Mouse (Mus musculus) limb, embryonic 14.5 days (tissue): Measurements from ENCODE around the gene Ptpn14. TPM values are rescaled to one million over a fixed set of nuclear protein-coding genes. Genes with fewer than 3 reads are reported as not detected.

Experiments used
- ATAC-seq: fragments of 200-750 bp; cut with Nextera tagmentation; 2 replicates; pipeline ENCODE4 v1.8.0; 2017; ENCODE audit warnings: low read depth, moderate number of reproducible peaks, moderate TSS enrichment; ENCODE audit not compliant: low FRiP score
- DNase-seq: peaks from one replicate; pipeline ENCODE4 v3.0.0-alpha.2; 2015; ENCODE audit warnings: low spot score
- H3K27ac ChIP-seq: fragments of 300-500 bp; sonication (generic); replicated peaks from 2 replicates; pipeline ENCODE4 v1.5.1; 2014; ENCODE audit warnings: low read depth, mild to moderate bottlenecking, low read length, moderate library complexity, mixed read lengths
- H3K27me3 ChIP-seq: fragments of 300-500 bp; sonication (generic); 2 replicates; pipeline ENCODE4 v1.6.1; 2014; ENCODE audit warnings: low read length, mixed read lengths; ENCODE audit not compliant: control insufficient read depth, insufficient read depth
- H3K36me3 ChIP-seq: fragments of 300-500 bp; sonication (generic); 2 replicates; pipeline ENCODE4 v1.6.1; 2014; ENCODE audit warnings: mild to moderate bottlenecking, low read length, moderate library complexity, mixed read lengths; ENCODE audit not compliant: control insufficient read depth, insufficient read depth
- H3K4me1 ChIP-seq: fragments of 300-500 bp; sonication (generic); 2 replicates; pipeline ENCODE4 v1.6.1; 2014; ENCODE audit warnings: antibody characterized with exemption, low read length, mixed read lengths; ENCODE audit not compliant: control insufficient read depth, insufficient read depth
- H3K4me2 ChIP-seq: fragments of 300-500 bp; sonication (generic); replicated peaks from 2 replicates; pipeline ENCODE4 v1.6.1; 2014; ENCODE audit warnings: low read depth, mild to moderate bottlenecking, low read length, moderate library complexity; ENCODE audit not compliant: severe bottlenecking
- H3K4me3 ChIP-seq: fragments of 300-500 bp; sonication (generic); replicated peaks from 2 replicates; pipeline ENCODE4 v1.5.1; 2014; ENCODE audit warnings: low read length
- H3K9ac ChIP-seq: fragments of 300-500 bp; sonication (generic); 2 replicates; pipeline ENCODE4 v1.6.1; 2014; ENCODE audit warnings: mild to moderate bottlenecking, low read depth, low read length, moderate library complexity; ENCODE audit not compliant: severe bottlenecking
- H3K9me3 ChIP-seq: fragments of 300-500 bp; sonication (generic); 2 replicates; pipeline ENCODE4 v1.6.1; 2016; ENCODE audit warnings: low read length; ENCODE audit not compliant: control insufficient read depth
- POLR2A ChIP-seq: fragments of 200-500 bp; IDR thresholded peaks from 2 replicates; pipeline ENCODE4 v1.8.0; 2012; ENCODE audit warnings: inconsistent platforms, mild to moderate bottlenecking, moderate library complexity, borderline replicate concordance; ENCODE audit not compliant: insufficient read depth, insufficient read length; ENCODE audit errors: extremely low read depth
- WGBS: fragments of 180-500 bp; shearing (Covaris S2); extraction: QIAGEN DNeasy Blood & Tissue Kit; methylation state at CpG from one replicate; pipeline ENCODE4 v1.1.7; 2014; 5-methylcytosine and 5-hydroxymethylcytosine counted together
- polyA plus RNA-seq, 2 experiments: library from polyadenylated mRNA; depleted of rRNA in 1 of 2; stranded (reverse) in 1 of 2; unstranded in 1 of 2; fragments of >200 nt; fragmentation: Nextera tagmentation in 1 of 2; extraction: Ambion mirVana in 1 of 2; gene quantifications; 2 replicates each; pipeline versions ENCODE4 v1.2.1 to v1.2.3; 2012 to 2014

Gene Ptpn14
- polyA plus RNA-seq, 2 experiments: 16.1 to 21.8 TPM

GRCm38 (mm10) chr1:189860112-189860941 is 132.3 kb downstream of the Ptpn14 start:
- no peaks in the 10 kb centered on the region for H3K9me3 ChIP-seq
- H3K4me2 ChIP-seq: no peak overlapping the region
- H3K27ac ChIP-seq: no peak overlapping the region
- peaks cover 61% of the 10 kb centered on the region for H3K36me3 ChIP-seq
- H3K9ac ChIP-seq: no peak overlapping the region
- H3K4me3 ChIP-seq: no peak overlapping the region
- no peak for TF ChIP-seq POLR2A
- no peaks in the 10 kb centered on the region for H3K27me3 ChIP-seq
- ATAC-seq (no peak), DNase-seq (no peak)
- H3K4me1 ChIP-seq: no peaks in the 10 kb centered on the region
- 77% methylated on average over 17 of the region's 17 CpGs for WGBS

GRCm38 (mm10) chr1:189860942-189861315 is 132.9 kb downstream of the Ptpn14 start:
- no peak for TF ChIP-seq POLR2A
- Histone ChIP-seq H3K4me2 (no peak overlapping the region), H3K36me3 (peaks cover 62% of the 10 kb centered on the region), H3K9ac (no peak overlapping the region), H3K27ac (no peak overlapping the region), H3K27me3 (no peaks in the 10 kb centered on the region), H3K4me1 (no peaks in the 10 kb centered on the region), H3K4me3 (no peak overlapping the region), H3K9me3 (no peaks in the 10 kb centered on the region)
- DNase-seq (no peak), ATAC-seq (no peak)
- WGBS: 73% methylated on average over 12 of the region's 12 CpGs

- TF ChIP-seq POLR2A: no peak
- ATAC-seq (no peak), DNase-seq (no peak)
- Histone ChIP-seq H3K9ac (no peak overlapping the region), H3K4me2 (no peak overlapping the region), H3K27ac (no peak overlapping the region), H3K4me1 (0 out of 2 replicates have a peak, but pooled peaks cover 3% of the 10 kb centered on the region), H3K36me3 (peaks cover 47% of the 10 kb centered on the region), H3K27me3 (no peaks in the 10 kb centered on the region), H3K9me3 (no peaks in the 10 kb centered on the region), H3K4me3 (no peak overlapping the region)
- WGBS: 89% methylated on average over 3 of the region's 3 CpGs
Measured at GRCm38 (mm10) chr1:189863727-189864126, 135.7 kb downstream of the Ptpn14 start.

DNA sequence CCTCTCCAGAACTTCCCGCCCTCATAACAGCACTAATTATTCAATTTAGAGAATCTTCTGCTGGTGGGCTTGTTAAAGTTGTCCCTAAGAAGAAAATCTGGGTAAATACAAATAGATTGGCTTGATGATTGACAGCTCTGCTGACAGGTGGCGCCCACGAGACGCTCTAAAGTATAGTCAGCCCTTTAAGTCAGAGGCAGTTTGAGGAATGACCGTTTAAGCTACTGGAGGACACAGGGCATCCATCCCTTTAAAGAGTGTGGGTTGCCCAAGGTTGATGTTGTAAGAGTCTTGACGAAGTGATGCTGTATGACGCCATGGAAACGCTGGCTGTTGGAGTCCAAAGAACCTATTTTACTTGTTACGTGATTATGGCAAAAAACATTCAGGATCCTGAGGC is 136.2 kb downstream of the Ptpn14 start:
- H3K4me3 ChIP-seq: no peak overlapping the region
- H3K4me2 ChIP-seq: no peak overlapping the region
- H3K36me3 ChIP-seq: peaks cover 47% of the 10 kb centered on the region
- no peak for DNase-seq
- no peak overlapping the region for H3K9ac ChIP-seq
- no peak for ATAC-seq
- TF ChIP-seq POLR2A: no peak
- H3K9me3 ChIP-seq: no peaks in the 10 kb centered on the region
- WGBS: 75% methylated on average over 9 of the region's 9 CpGs
- H3K27me3 ChIP-seq: no peaks in the 10 kb centered on the region
- H3K27ac ChIP-seq: no peak overlapping the region
- H3K4me1 ChIP-seq: 0 out of 2 replicates have a peak, but pooled peaks cover 3% of the 10 kb centered on the region

DNA sequence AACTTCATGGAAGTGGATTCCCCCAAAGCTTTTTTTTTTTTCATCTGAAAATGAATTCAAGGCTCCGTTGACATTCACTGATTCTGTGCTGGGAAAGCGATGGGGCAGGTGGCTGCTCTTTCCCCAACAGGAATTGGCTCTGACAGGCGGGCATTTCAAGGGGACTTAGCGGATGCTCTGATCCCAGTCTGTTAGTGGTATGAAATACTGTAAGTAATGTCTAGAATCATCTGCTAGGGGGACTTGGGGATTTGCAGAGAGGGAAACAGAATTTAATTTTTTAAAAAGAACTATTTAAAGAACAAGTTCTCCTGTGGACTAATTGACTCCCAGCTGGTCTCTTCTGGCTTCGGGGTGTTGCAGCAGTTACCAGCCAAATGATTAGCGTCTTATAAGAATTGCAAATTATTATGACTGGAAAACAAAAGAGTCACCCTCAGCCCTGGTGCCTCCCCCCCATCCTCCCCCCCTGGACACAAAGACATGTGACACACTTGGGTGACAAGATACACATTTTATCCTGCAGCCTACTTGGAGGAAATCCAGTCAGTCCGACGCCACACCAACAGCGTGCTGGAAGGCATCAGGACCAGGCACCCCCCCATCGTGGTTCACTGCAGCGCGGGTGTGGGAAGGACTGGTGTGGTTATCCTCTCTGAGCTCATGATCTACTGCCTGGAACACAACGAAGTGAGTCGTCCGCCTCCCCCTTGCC is 136.9 kb downstream of the Ptpn14 start:
- WGBS: 85% methylated on average over 15 of the region's 15 CpGs
- Histone ChIP-seq H3K4me1 (0 out of 2 replicates have a peak, but pooled peaks cover 3% of the 10 kb centered on the region), H3K27me3 (no peaks in the 10 kb centered on the region), H3K27ac (no peak overlapping the region), H3K36me3 (peaks cover 48% of the 10 kb centered on the region), H3K9ac (no peak overlapping the region), H3K9me3 (no peaks in the 10 kb centered on the region), H3K4me2 (no peak overlapping the region), H3K4me3 (no peak overlapping the region)
- ATAC-seq: no peak
- no peak for TF ChIP-seq POLR2A
- no peak for DNase-seq
